Mouse (Mus musculus) adrenal gland (tissue): ENCODE results near the gene Rnf123.

Experiments used
- intact Hi-C: fragments of 180-260 bp; cut with DNase I; formaldehyde crosslinking; loops from one replicate; pipeline ENCODE4 v1.15.1; 2025

The Rnf123 gene

GRCm38 (mm10) chr9:108104766-108105548, 21.8 kb upstream of the Rnf123 start:
- intact Hi-C loops = no loop called here

DNA sequence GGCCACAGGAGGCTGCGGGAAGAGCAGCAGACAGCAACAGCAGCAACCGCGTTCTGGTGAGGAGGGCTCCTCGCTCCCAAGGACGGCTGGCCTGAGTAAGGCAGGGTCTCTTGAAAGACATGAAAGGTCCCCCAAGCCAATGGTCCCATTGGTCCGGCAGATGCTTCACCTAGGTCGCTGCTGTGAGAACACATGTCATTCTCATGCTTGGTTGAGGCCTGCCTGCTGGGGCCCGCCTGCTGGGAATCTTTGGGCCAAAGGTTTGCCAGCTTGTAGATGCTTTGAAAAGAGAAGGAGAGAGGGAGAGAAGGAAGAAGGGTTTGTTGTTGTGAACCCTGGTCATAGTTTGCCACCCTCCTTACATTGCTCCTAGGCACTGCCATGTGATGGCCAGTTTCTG, 16.5 kb upstream of the Rnf123 start:
- intact Hi-C loops = loop anchor here (5.0 kb wide), 2 partner anchors 103 to 183 kb away; no protein-coding TSS in a partner anchor

- intact Hi-C loops = loop anchor here (2.0 to 5.0 kb wide), 3 partner anchors 43 to 186 kb away; no protein-coding TSS in a partner anchor
These were observed 13.0 kb upstream of the Rnf123 start for GRCm38 (mm10) chr9:108095949-108096712.

DNA sequence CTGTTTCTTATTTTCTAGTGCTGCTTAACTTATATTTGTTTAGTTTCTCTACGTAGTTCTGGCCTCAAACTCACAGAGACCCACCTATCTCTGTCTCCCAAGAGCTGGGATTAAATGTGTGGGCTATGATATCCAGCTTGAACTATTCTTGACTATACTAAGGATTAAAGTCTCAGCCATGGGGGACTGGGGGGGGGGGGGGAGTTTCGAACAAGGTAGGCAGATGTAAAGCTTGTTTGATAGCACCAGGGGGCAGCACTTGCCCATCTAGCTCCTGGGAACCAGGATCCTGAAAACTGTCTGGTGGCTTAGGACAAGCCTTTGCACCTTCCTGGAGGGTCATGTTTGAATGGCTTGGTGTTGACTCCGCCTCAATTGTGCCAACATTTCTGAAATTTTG, 12.4 kb upstream of the Rnf123 start:
- intact Hi-C loops = loop anchor here (2.0 to 5.0 kb wide), 3 partner anchors 43 to 187 kb away; no protein-coding TSS in a partner anchor

- intact Hi-C loops = loop anchor here (2.0 to 5.0 kb wide), 3 partner anchors 44 to 187 kb away; no protein-coding TSS in a partner anchor
These were observed 11.9 kb upstream of the Rnf123 start for GRCm38 (mm10) chr9:108094998-108095411.

DNA sequence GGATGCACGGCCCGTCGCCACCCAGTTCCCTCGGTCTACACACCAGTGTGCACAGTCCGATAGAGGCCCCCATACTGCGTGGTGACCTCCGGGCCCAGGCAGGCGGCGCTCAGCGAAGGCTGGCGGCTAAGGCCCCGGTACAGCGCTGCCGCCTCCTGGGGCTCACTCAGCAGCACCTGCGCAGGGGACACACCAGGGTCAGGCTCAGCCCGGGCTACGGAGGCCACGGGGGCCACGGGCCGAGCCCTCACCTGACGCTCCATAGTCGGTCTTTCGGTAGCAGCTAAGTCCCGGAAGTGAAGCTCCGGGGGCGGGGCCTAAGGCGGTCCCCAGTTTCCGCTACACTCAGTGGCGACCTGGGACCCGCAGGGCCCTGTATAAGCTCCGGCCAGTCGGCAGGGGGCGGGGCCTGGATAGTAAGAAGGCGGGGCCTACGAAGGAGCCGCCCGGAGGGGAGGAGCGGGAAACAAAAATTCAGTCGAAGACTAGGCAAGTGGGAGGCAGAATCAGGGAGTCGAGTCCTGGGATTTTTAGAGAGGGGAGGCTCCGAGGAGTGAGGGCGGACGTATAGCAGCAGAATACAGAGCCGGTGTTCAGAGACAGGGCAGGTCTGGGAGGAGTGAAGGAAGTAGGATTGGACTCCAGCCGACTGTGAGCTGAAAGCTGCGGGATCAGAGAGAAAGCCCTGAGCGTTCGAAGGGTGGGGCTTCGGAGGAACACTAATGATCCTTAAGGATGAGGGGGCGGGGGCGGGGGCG, 11.2 kb upstream of the Rnf123 start, which contains the start of gene Apeh:
Apeh (minus strand) TSS at position 423 of the 758 bp plus-strand sequence.
- intact Hi-C loops = loop anchor here (2.0 kb wide), 1 partner anchor 44 kb away; no protein-coding TSS in a partner anchor

DNA sequence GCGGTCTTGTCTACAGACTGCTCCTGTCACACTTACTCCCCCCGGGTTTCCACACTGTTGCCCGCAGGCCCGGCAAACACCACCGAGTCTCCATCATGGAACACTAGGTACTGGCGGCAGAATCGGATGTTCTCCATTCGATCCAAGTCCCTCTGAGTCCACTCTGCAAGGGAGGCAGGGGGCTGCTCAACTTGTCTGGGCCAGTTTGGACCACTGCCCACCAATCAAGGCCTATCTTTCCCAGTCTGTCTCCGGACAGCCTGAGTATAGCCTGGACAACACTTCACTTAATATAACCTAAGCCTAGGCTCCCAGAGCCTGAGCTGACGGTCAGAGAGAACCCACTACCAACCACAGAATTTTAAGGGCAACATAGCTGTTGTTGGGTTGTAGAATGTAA, 10.4 kb upstream of the Rnf123 start:
- intact Hi-C loops = no loop called here

DNA sequence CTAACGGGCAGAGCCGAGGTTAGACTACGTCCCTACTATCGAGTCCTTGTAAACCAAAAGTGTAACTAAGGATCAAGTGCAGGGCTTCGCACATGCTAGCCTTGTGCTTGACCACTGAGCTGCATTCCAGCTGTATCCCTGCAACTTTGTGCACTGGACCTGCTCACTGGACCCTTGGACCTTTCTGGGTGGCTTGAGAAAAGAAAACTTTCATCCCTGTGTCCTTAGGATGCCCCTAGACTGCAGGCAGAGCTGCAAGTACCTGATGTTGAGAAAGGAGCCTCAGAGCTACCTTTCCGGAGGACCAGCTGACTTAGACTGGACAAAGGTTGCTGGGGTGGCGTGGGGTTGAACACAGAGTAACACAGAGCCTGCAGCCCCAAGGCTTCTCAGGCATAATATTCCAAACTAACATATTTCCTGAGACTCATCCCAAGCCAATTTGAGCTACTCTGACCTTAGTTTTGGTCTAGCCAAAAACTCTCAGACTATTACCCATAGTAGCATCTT, 7.5 kb upstream of the Rnf123 start:
- intact Hi-C loops = no loop called here

DNA sequence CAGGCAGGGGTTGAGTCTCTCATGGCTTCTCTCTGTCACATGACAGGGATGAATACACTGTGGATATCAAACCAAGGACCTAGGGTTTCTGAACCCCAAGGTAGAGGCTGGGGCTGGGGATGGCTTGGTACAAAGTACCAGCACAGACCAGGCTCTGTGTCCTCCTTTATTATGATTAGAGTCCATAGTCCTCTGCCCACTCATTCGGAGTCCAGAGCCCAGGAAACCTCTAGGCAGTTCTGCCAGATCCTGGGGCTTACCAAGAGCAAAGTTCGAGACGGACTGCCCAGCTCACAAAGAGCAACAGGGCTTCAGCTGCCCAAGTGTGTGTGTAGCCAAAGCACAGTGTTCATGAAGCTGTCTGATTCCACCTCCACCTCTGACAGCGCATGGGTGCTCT, 2.1 kb upstream of the Rnf123 start:
- intact Hi-C loops = no loop called here

- intact Hi-C loops = no loop called here
These were observed 415 bp upstream of the Rnf123 start for GRCm38 (mm10) chr9:108083561-108083960.

DNA sequence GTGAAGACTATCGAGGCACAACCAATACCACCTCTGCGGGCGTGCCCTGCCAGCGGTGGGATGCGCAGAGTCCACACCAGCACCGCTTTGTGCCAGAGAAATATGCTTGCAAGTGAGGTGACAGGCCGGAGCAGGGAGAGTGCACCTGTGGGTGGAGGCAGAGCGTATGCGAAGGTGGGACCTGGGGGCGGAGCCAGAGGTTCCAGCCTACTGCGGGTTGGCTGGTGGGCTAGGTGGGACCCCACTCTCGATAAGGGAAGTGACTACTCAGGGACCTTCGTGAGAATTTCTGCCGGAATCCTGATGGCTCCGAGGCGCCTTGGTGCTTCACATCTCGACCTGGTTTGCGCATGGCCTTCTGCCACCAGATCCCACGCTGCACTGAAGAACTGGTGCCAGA, 597 bp downstream of the Rnf123 start:
- intact Hi-C loops = no loop called here

GRCm38 (mm10) chr9:108080168-108080567, 3.0 kb downstream of the Rnf123 start, which contains the start of gene Mst1:
Gene Mst1 (plus strand): TSS chr9:108080436.
- intact Hi-C loops = no loop called here

DNA sequence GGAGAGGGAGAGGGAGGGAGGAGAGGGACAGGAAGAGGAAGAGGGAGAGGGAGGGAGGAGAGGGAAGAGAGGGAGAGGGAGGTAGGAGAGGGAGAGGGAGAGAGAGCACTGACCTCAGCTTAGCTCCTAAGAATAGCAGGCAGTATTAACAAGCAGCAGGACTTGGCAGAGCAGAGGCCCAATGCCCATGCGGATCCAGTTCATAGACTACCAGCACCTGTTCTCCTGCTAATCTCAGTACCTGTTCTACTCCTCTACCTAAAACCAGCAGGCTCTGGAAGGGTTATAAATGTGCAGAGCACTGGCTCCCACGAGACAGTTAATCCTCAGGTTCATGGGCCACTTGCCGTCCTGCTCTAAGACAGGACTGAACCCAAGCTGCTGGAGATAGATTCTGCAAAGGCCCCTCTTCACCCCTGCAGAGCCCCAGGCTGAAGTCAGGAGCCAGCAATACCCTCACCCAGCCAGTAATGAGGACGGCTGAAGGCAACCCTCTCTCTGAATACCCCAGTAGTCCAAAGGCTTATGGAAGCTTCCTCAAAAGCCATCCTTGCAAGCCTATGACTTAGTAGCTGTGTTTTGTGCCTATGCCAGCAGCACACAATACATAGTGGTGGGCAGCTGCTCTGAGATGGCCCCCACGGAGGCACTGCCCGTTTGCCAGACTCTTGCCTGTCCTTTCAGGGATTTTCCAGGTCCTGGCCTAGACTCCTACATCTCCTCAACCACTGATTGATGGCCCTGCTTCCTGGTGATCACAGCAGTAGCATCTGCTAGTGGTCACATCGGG, 9.8 kb downstream of the Rnf123 start:
- intact Hi-C loops = no loop called here

DNA sequence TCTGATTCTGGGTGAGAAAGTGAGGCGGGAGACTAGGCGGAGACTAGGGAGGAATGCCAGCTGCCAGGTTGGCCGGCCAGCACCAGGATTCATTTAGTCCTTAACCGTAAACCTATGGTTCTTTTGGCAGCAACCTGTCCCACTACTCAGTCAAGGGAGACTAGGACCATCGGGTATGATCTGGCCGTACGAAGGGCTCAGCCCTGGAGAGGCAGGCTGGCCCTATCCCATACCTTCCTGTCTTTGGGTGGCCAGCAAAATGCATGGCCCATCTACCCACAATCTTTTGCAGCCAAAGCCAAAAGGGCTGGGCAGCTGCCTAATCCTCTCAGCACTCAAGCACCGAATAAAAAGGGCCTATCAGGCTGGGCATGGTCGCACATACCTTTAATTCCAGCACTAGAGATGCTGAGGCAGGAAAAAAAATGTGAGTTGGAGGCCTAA, 10.6 kb downstream of the Rnf123 start:
- intact Hi-C loops = no loop called here

GRCm38 (mm10) chr9:108071801-108072200, 11.3 kb downstream of the Rnf123 start:
- intact Hi-C loops = no loop called here

DNA sequence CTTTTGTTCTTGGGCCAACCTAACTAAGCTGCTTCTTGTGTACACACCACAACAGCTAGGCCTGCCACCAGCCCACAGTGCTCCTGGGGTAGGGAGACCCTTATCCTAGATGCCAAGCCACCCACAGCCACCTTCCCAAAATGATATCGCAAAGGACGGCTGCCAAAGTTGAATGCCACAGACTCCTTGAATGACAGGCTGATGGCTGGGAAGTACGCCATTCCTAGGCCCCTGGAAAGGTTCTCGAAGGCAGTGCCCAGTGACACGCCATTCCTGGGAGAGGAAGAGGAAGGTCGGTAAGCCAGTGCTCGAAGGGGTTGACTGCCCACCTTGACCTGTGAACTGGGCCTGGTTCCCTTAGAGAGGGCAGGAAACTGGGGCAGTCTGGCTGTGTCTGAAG, 13.6 kb downstream of the Rnf123 start:
- intact Hi-C loops = no loop called here

GRCm38 (mm10) chr9:108069007-108069406, 14.1 kb downstream of the Rnf123 start:
- intact Hi-C loops = no loop called here

GRCm38 (mm10) chr9:108067900-108068299, 15.2 kb downstream of the Rnf123 start:
- intact Hi-C loops = loop anchor here (1.0 to 2.0 kb wide), 2 partner anchors 105 to 164 kb away; no protein-coding TSS in a partner anchor

- intact Hi-C loops = loop anchor here (2.0 kb wide), 1 partner anchor 104 kb away; no protein-coding TSS in a partner anchor
These were observed 15.9 kb downstream of the Rnf123 start for GRCm38 (mm10) chr9:108067199-108067598.

- intact Hi-C loops = loop anchor here (2.0 kb wide), 1 partner anchor 103 kb away; no protein-coding TSS in a partner anchor
These were observed 17.6 kb downstream of the Rnf123 start for GRCm38 (mm10) chr9:108065491-108066011.
